Mouse (Mus musculus) embryonic facial prominence, embryonic 10.5 days (tissue): ENCODE measurements around the gene Atp5d. TPM values are rescaled to one million over a fixed set of nuclear protein-coding genes. Genes with fewer than 3 reads are reported as not detected.

Experiments
- polyA plus RNA-seq: library from polyadenylated mRNA; unstranded; fragments of >200 nt; fragmentation: Nextera tagmentation; extraction: Ambion mirVana; gene quantifications from 2 replicates; pipeline ENCODE4 v1.2.1, GENCODE M21; 2016

Gene Atp5d
- polyA plus RNA-seq, 1 experiment from 2014 or later, result 493 TPM

Other genes with a start within 250 kb of the Atp5d start
- not detected in 2 replicates for gene Cfd, start 247.8 kb upstream of the Atp5d start, polyA plus RNA-seq
- 63.6 and 68.1 TPM in 2 replicates for gene Med16, start 229.7 kb upstream of the Atp5d start, polyA plus RNA-seq
- gene Gm26602, start 227.8 kb upstream of the Atp5d start, polyA plus RNA-seq, result 3.4 TPM in 1 of 2 replicates, not detected in the other
- 0.33 and 0.37 TPM in 2 replicates for gene Kiss1r, start 221.7 kb upstream of the Atp5d start, polyA plus RNA-seq
- gene R3hdm4, start 217.4 kb upstream of the Atp5d start, polyA plus RNA-seq, result 125 and 136 TPM in 2 replicates
- gene Arid3a, start 211.6 kb upstream of the Atp5d start, polyA plus RNA-seq, result 15.7 and 18.0 TPM in 2 replicates
- gene Wdr18, start 178.5 kb upstream of the Atp5d start, polyA plus RNA-seq, result 166 TPM in 2 replicates
- gene Grin3b, start 167.9 kb upstream of the Atp5d start, polyA plus RNA-seq, result 0.13 and 0.44 TPM in 2 replicates
- gene Tmem259, start 154.3 kb upstream of the Atp5d start, polyA plus RNA-seq, result 12.3 and 12.4 TPM in 2 replicates
- gene Cnn2, start 150.0 kb upstream of the Atp5d start, polyA plus RNA-seq, result 234 and 253 TPM in 2 replicates
- gene Abca7, start 142.1 kb upstream of the Atp5d start, polyA plus RNA-seq, result 2.9 and 3.2 TPM in 2 replicates
- gene Arhgap45, start 122.0 kb upstream of the Atp5d start, polyA plus RNA-seq, result 11.2 and 11.3 TPM in 2 replicates
- 312 and 316 TPM in 2 replicates for gene Polr2e, start 98.8 kb upstream of the Atp5d start, polyA plus RNA-seq
- 618 and 672 TPM in 2 replicates for gene Gpx4, start 91.5 kb upstream of the Atp5d start, polyA plus RNA-seq
- gene Sbno2, start 33.1 kb upstream of the Atp5d start, polyA plus RNA-seq, result 16.2 and 18.2 TPM in 2 replicates
- 16.1 and 17.5 TPM in 2 replicates for gene Stk11, start 22.8 kb upstream of the Atp5d start, polyA plus RNA-seq
- 4.9 and 8.5 TPM in 2 replicates for gene Cbarp, start 2.2 kb downstream of the Atp5d start, polyA plus RNA-seq
- gene Midn, start 9.6 kb downstream of the Atp5d start, polyA plus RNA-seq, result 22.2 TPM in 2 replicates
- 93.2 and 110 TPM in 2 replicates for gene Cirbp, start 27.4 kb downstream of the Atp5d start, polyA plus RNA-seq
- gene 1600002K03Rik, start 34.3 kb downstream of the Atp5d start, polyA plus RNA-seq, result 10.8 and 12.0 TPM in 2 replicates
- 45.2 and 50.1 TPM in 2 replicates for gene Efna2, start 40.9 kb downstream of the Atp5d start, polyA plus RNA-seq
- gene Mum1, start 87.8 kb downstream of the Atp5d start, polyA plus RNA-seq, result 95.9 and 98.1 TPM in 2 replicates
- gene Ndufs7, start 110.5 kb downstream of the Atp5d start, polyA plus RNA-seq, result 303 and 309 TPM in 2 replicates
- 24.4 and 25.0 TPM in 2 replicates for gene Gamt, start 122.4 kb downstream of the Atp5d start, polyA plus RNA-seq
- gene Dazap1, start 122.9 kb downstream of the Atp5d start, polyA plus RNA-seq, result 56.2 and 58.5 TPM in 2 replicates
- gene Rps15, start 153.8 kb downstream of the Atp5d start, polyA plus RNA-seq, result 1,079 and 1,119 TPM in 2 replicates
- 11.8 and 12.6 TPM in 2 replicates for gene Apc2, start 157.3 kb downstream of the Atp5d start, polyA plus RNA-seq
- 53.7 and 56.2 TPM in 2 replicates for gene 2310011J03Rik, start 181.9 kb downstream of the Atp5d start, polyA plus RNA-seq
- gene Pcsk4, start 190.9 kb downstream of the Atp5d start, polyA plus RNA-seq, result 5.0 and 5.5 TPM in 2 replicates
- 6.6 TPM in 2 replicates for gene Reep6, start 191.3 kb downstream of the Atp5d start, polyA plus RNA-seq
- 0.65 and 0.88 TPM in 2 replicates for gene Adamtsl5, start 209.8 kb downstream of the Atp5d start, polyA plus RNA-seq
- 0.37 and 0.43 TPM in 2 replicates for gene Plk5, start 217.8 kb downstream of the Atp5d start, polyA plus RNA-seq
- 6.4 and 7.1 TPM in 2 replicates for gene Mex3d, start 249.0 kb downstream of the Atp5d start, polyA plus RNA-seq